Mouse (Mus musculus): ENCODE measurements around the gene Tfrc.

DNA sequence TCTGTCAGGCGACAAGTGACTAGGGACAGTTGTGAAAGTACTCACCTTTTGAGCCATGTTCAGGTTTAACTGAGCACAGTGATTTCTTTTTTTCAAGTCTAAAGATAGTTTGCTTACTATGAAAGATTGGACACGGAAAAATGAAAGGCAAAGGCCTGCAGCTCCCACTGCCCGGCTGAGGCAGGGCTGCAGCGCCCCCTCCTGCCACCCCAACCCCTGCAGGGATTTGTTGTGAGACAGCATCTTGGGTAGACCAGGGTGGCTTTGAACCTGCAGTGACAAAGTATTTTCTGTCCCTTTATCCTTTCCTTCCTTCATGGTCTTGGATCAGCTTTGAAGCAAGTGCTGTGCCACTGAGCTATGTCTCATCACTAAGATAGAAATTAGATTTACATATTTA is 59.8 kb downstream of the Tfrc start:
- peak; percentile 9 for TF ChIP-seq CTCF (IDR thresholded peaks at IDR 0.05; ENCODE audit: control insufficient read depth, insufficient read depth, insufficient read length)
- no peak for TF ChIP-seq MAX (IDR thresholded peaks at IDR 0.05)
- TF ChIP-seq MYOD1 (IDR thresholded peaks at IDR 0.05; ENCODE audit: control insufficient read depth, insufficient read length, low read depth) = no peak
- no peak for TF ChIP-seq CEBPB (IDR thresholded peaks at IDR 0.05; ENCODE audit: low read depth)
- no peak for TF ChIP-seq USF1 (IDR thresholded peaks at IDR 0.05; ENCODE audit: low read depth)
- TF ChIP-seq MYOG (IDR thresholded peaks at IDR 0.05; ENCODE audit: control insufficient read depth, extremely low read depth, insufficient read length) = no peak
- no peak for TF ChIP-seq FOSL1 (IDR thresholded peaks at IDR 0.05; ENCODE audit: insufficient read depth, low read length, poor library complexity, severe bottlenecking)

Data from C2C12 (cell line).